Mouse (Mus musculus) ES-Bruce4 (cell line): ENCODE measurements around the gene Izumo4.

ENCODE experiments used
- CTCF ChIP-seq: IDR thresholded peaks from one replicate; pipeline ENCODE4 v1.8.1; 2011; ENCODE audit warnings: low read depth, low read length
- EP300 ChIP-seq: IDR thresholded peaks from 2 replicates; pipeline ENCODE4 v1.6.1; 2011; ENCODE audit warnings: low read depth, low read length; ENCODE audit not compliant: insufficient read depth
- POLR2A ChIP-seq: IDR thresholded peaks from one replicate; pipeline ENCODE4 v1.8.1; 2011; ENCODE audit warnings: low read length; ENCODE audit not compliant: insufficient read depth

DNA sequence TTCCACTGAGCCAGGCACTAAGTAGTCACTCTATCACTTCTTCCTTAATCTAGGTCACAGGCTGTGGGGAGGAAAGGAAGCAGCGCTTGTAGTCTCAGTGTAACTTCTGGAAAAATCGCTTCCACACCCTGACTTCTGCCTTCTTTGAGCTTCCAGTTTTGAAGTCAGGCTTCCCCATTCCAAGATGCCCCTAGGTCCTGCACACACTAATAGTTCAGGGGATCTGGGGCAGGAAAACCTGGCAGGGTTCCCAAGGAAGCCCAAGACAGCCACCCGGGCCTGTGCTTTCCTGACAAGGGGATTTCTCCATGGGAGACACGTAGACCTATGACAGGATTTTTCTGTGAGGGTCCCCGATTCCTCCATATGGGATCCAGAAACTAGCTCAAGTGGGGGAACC is 39.2 kb downstream of the Izumo4 start:
- TF ChIP-seq EP300, result no peak
- TF ChIP-seq CTCF, result no peak
- TF ChIP-seq POLR2A, result no peak
